Mouse (Mus musculus): ENCODE results near the gene Sec11a.

DNA sequence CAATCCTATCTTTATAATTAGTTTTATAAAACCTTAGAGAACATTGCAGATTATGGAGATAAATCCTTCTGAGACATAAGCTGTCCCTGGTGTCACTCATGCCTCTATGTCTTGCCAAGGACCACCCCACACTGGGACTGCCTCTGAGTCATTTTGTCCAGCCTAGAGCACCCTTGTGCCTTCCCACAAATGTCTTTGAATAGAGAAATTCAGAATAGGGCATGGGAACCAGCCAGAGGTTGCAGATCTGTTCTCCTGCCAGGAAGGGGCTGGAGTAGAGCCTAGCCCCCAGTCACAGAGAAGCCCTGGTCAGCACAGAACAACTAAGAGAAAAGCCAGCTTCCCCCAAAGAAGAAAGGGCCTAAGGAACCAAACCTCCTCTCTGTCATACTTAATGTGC is 92.3 kb downstream of the Sec11a start:
- TF ChIP-seq ZC3H11A (IDR thresholded peaks at IDR 0.05; ENCODE audit: borderline replicate concordance, low read depth, low read length) (no peak), HCFC1 (IDR thresholded peaks at IDR 0.05; ENCODE audit: borderline replicate concordance, insufficient read depth, low read length) (no peak), MAFK (IDR thresholded peaks at IDR 0.05; ENCODE audit: insufficient read depth, low read depth, low read length) (no peak), CHD2 (IDR thresholded peaks at IDR 0.05; ENCODE audit: low read depth, low read length) (no peak)
